Mouse (Mus musculus) cerebellum, adult 2 months (tissue): Measurements from ENCODE around the gene Rasgef1b.

ENCODE experiments used
- CTCF ChIP-seq: fragments of 200-500 bp; IDR thresholded peaks from 2 replicates; pipeline ENCODE4 v1.5.1; 2011; ENCODE audit warnings: low read depth, mild to moderate bottlenecking, control low read depth, low read length, moderate library complexity, borderline replicate concordance; ENCODE audit not compliant: insufficient read depth
- POLR2A ChIP-seq: fragments of 200-500 bp; IDR thresholded peaks from 2 replicates; pipeline ENCODE4 v1.6.1; 2011; ENCODE audit warnings: low read length, control low read depth, borderline replicate concordance; ENCODE audit not compliant: insufficient read depth

DNA sequence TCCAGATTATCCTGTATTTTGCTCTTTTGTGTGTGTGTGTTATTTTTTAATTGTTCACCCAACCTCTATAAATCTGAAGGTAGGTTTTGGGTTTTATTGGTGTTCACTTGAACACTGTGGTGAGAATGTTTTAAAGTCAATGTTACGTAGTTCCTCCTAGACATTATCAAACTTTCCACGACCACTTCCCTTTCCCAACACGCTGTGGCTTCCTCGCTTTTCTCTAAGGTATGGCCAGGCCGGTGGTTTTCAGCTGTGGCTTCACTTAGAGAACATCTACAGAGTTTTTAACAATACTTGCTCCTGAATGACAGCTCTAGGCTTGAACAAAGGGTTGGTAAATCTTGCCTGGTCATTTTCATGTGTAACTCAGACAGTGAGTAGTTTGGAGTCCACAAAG is 461.5 kb downstream of the Rasgef1b start:
- TF ChIP-seq POLR2A = no peak
- no peak for TF ChIP-seq CTCF
